Mouse (Mus musculus) CH12.LX (cell line): ENCODE measurements around the gene Kcnq4.

Experiments
- CTCF ChIP-seq, 2 experiments: IDR thresholded peaks in 1 of 2; conservative IDR thresholded peaks in 1 of 2; 2 replicates each; pipeline ENCODE4 v1.5.1; 2011 to 2012; ENCODE audit warnings: low read depth in 2 of 2, low read length in 2 of 2, improper control_type of control experiment in 1 of 2, inconsistent platforms in 1 of 2, mild to moderate bottlenecking in 1 of 2, moderate library complexity in 1 of 2
- EP300 ChIP-seq: IDR thresholded peaks from 2 replicates; pipeline ENCODE4 v1.6.1; 2011; ENCODE audit warnings: low read length, improper control_type of control experiment
- HCFC1 ChIP-seq: IDR thresholded peaks from 2 replicates; pipeline ENCODE4 v1.6.1; 2012; ENCODE audit warnings: low read depth, mild to moderate bottlenecking, inconsistent platforms, low read length, improper control_type of control experiment
- JUND ChIP-seq: conservative IDR thresholded peaks from 2 replicates; pipeline ENCODE4 v1.6.1; 2011; ENCODE audit warnings: low read depth, low read length, improper control_type of control experiment
- MAX ChIP-seq: IDR thresholded peaks from 2 replicates; pipeline ENCODE4 v1.6.1; 2011; ENCODE audit warnings: low read length, improper control_type of control experiment
- POLR2A ChIP-seq: IDR thresholded peaks from 2 replicates; pipeline ENCODE4 v1.6.1; 2011; ENCODE audit warnings: low read depth, mild to moderate bottlenecking, improper control_type of control experiment, low read length
- RCOR1 ChIP-seq: conservative IDR thresholded peaks from 2 replicates; pipeline ENCODE4 v1.6.1; 2012; ENCODE audit warnings: low read depth, mild to moderate bottlenecking, inconsistent platforms, low read length, improper control_type of control experiment
- SMC3 ChIP-seq: IDR thresholded peaks from 2 replicates; pipeline ENCODE4 v1.6.1; 2011; ENCODE audit warnings: low read depth, low read length, improper control_type of control experiment
- ZMIZ1 ChIP-seq: IDR thresholded peaks from 2 replicates; pipeline ENCODE4 v1.6.1; 2012; ENCODE audit warnings: low read depth, mild to moderate bottlenecking, inconsistent platforms, low read length, improper control_type of control experiment
- ZNF384 ChIP-seq: IDR thresholded peaks from 2 replicates; pipeline ENCODE4 v1.6.1; 2012; ENCODE audit warnings: low read depth, low read length, improper control_type of control experiment, inconsistent platforms

GRCm38 (mm10) chr4:120682168-120682567 is 66.2 kb downstream of the Kcnq4 start:
- TF ChIP-seq RCOR1 (no peak), POLR2A (no peak), CTCF (conservative IDR thresholded peaks at IDR 0.05 in 1 of 2, IDR thresholded peaks at IDR 0.05 in 1 of 2; ENCODE audit: low read depth in 2 of 2, low read length in 2 of 2) (peak; percentile 85 to 89), SMC3 (peak; percentile 79), ZNF384 (no peak), ZMIZ1 (no peak), HCFC1 (no peak), MAX (no peak), JUND (no peak), EP300 (no peak)
